Mouse (Mus musculus) heart, embryonic 14.5 days (tissue): ENCODE data around the gene Rdh9. TPM values are rescaled to one million over a fixed set of nuclear protein-coding genes. Genes with fewer than 3 reads are reported as not detected.
"Not testable (repeated sequence)": the region's sequence is repeated elsewhere in the genome, so short reads cannot be mapped to it uniquely, and the experiment has no call there.

Experiments
- ATAC-seq: fragments of 200-750 bp; cut with Nextera tagmentation; 2 replicates; pipeline ENCODE4 v1.8.0; 2017; ENCODE audit warnings: low read depth, moderate TSS enrichment; ENCODE audit not compliant: insufficient number of reproducible peaks, insufficient read depth, low FRiP score
- H3K27ac ChIP-seq, 2 experiments: fragments of 200-500 bp in 1 of 2; fragments of 300-500 bp in 1 of 2; sonication (generic) in 1 of 2; replicated peaks in 1 of 2; 2 replicates each; pipeline ENCODE4 v1.5.1; 2012 to 2014; ENCODE audit warnings: low read depth in 2 of 2, low read length in 2 of 2, control low read depth in 1 of 2, mild to moderate bottlenecking in 1 of 2, mixed read lengths in 1 of 2; ENCODE audit not compliant: control insufficient read depth in 1 of 2, insufficient read depth in 1 of 2
- H3K27me3 ChIP-seq: fragments of 300-500 bp; sonication (generic); 2 replicates; pipeline ENCODE4 v1.6.1; 2014; ENCODE audit warnings: mild to moderate bottlenecking, low read length, control low read depth; ENCODE audit not compliant: control insufficient read depth, insufficient read depth
- H3K36me3 ChIP-seq: fragments of 300-500 bp; sonication (generic); 2 replicates; pipeline ENCODE4 v1.6.1; 2014; ENCODE audit warnings: mild to moderate bottlenecking, control low read depth, low read length, mixed read lengths; ENCODE audit not compliant: control insufficient read depth, insufficient read depth
- H3K4me1 ChIP-seq, 2 experiments: fragments of 200-500 bp in 1 of 2; fragments of 300-500 bp in 1 of 2; sonication (generic) in 1 of 2; 2 replicates each; pipeline ENCODE4 v1.6.1; 2012 to 2014; ENCODE audit warnings: low read length in 2 of 2, control low read depth in 1 of 2, mixed read lengths in 1 of 2; ENCODE audit not compliant: control insufficient read depth in 2 of 2, insufficient read depth in 2 of 2
- H3K4me2 ChIP-seq: fragments of 300-500 bp; sonication (generic); 2 replicates; pipeline ENCODE4 v1.6.1; 2014; ENCODE audit warnings: mild to moderate bottlenecking, low read length
- H3K4me3 ChIP-seq, 2 experiments: fragments of 200-500 bp in 1 of 2; fragments of 300-500 bp in 1 of 2; sonication (generic) in 1 of 2; 2 replicates each; pipeline ENCODE4 v1.5.1; 2012 to 2014; ENCODE audit warnings: low read length in 2 of 2, mild to moderate bottlenecking in 2 of 2, control low read depth in 1 of 2, low read depth in 1 of 2, moderate library complexity in 1 of 2; ENCODE audit not compliant: control insufficient read depth in 1 of 2, insufficient read depth in 1 of 2
- H3K9ac ChIP-seq: fragments of 300-500 bp; sonication (generic); 2 replicates; pipeline ENCODE4 v1.6.1; 2014; ENCODE audit warnings: mild to moderate bottlenecking, low read length
- H3K9me3 ChIP-seq: fragments of 300-500 bp; sonication (generic); 2 replicates; pipeline ENCODE4 v1.6.1; 2016; ENCODE audit warnings: low read length, control low read depth; ENCODE audit not compliant: control insufficient read depth
- WGBS: fragments of 180-500 bp; shearing (Covaris S2); extraction: QIAGEN DNeasy Blood & Tissue Kit; methylation state at CpG from one replicate; pipeline ENCODE4 v1.1.7; 2014; 5-methylcytosine and 5-hydroxymethylcytosine counted together
- polyA plus RNA-seq: library from polyadenylated mRNA; unstranded; fragments of >200 nt; fragmentation: Nextera tagmentation; extraction: Ambion mirVana; gene quantifications from 2 replicates; pipeline ENCODE4 v1.2.1, GENCODE M21; 2014

The Rdh9 gene
- polyA plus RNA-seq, 1 experiment from 2014 or later = 0.14 TPM

- H3K27me3 ChIP-seq = no peaks in the 10 kb centered on the region
- ATAC-seq = no peak
- no peak overlapping the region for H3K27ac ChIP-seq
- H3K9ac ChIP-seq = no peak overlapping the region
- no peak overlapping the region for H3K4me2 ChIP-seq
- no peak overlapping the region for H3K4me3 ChIP-seq
- H3K4me1 ChIP-seq = no peaks in the 10 kb centered on the region
- 76% methylated on average over 1 of the region's 1 CpGs for WGBS
- 0 out of 2 replicates have a peak, but pooled peaks cover 8% of the 10 kb centered on the region for H3K9me3 ChIP-seq
- no peaks in the 10 kb centered on the region for H3K36me3 ChIP-seq
These were observed 23.1 kb downstream of the Rdh9 start for GRCm38 (mm10) chr10:127799295-127799694.

GRCm38 (mm10) chr10:127800891-127801290, 24.7 kb downstream of the Rdh9 start, which contains the start of gene Rdh16:
Gene Rdh16, plus strand, starts transcription at chr10:127801152.
- 71% methylated on average over 6 of the region's 6 CpGs for WGBS
- Histone ChIP-seq H3K4me3 (no peak within 1 kb of the TSS), H3K27ac (no peak within 1 kb of the TSS), H3K4me1 (no peaks in the 10 kb centered on the region), H3K9me3 (0 out of 2 replicates have a peak, but pooled peaks cover 5% of the 10 kb centered on the region), H3K4me2 (no peak within 1 kb of the TSS), H3K36me3 (no peaks in the 10 kb centered on the region), H3K9ac (no peak within 1 kb of the TSS), H3K27me3 (no peaks in the 10 kb centered on the region)
- no peak for ATAC-seq

GRCm38 (mm10) chr10:127801612-127802011, 25.4 kb downstream of the Rdh9 start:
- Histone ChIP-seq H3K4me2 (no peak overlapping the region), H3K27ac (no peak overlapping the region), H3K27me3 (no peaks in the 10 kb centered on the region), H3K9me3 (0 out of 2 replicates have a peak, but pooled peaks cover 1% of the 10 kb centered on the region), H3K9ac (no peak overlapping the region), H3K4me3 (no peak overlapping the region), H3K36me3 (no peaks in the 10 kb centered on the region), H3K4me1 (no peaks in the 10 kb centered on the region)
- ATAC-seq = no peak
- WGBS = 76% methylated on average over 2 of the region's 2 CpGs

- Histone ChIP-seq H3K9ac (no peak overlapping the region), H3K27me3 (no peaks in the 10 kb centered on the region), H3K36me3 (no peaks in the 10 kb centered on the region), H3K4me1 (no peaks in the 10 kb centered on the region), H3K4me2 (no peak overlapping the region), H3K9me3 (no peaks in the 10 kb centered on the region), H3K27ac (no peak overlapping the region), H3K4me3 (no peak overlapping the region)
- WGBS = 64% methylated on average over 5 of the region's 5 CpGs
- no peak for ATAC-seq
These were observed 26.1 kb downstream of the Rdh9 start for GRCm38 (mm10) chr10:127802236-127802635.

DNA sequence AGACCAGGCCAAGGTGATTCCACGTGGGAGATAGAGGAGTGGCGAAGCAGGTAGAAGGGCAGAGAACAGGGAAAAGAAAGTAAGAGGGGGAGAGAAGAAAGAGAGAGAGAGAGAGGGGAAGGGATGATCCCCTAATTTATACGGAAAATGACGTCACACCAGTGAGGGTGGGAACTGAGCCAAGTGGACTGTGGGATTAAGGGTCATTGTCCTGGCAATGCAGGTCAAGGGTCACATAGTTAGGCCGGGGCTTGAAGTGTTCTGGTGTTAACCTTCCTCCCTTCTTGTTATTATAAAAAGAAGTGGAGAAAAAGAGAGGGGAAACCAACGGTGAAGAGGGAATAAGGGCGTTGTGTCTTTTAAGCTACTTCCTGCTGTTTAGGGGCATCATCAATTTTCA, 28.2 kb downstream of the Rdh9 start:
- H3K4me3 ChIP-seq = no peak overlapping the region
- ATAC-seq = no peak
- no peaks in the 10 kb centered on the region for H3K27me3 ChIP-seq
- no peak overlapping the region for H3K27ac ChIP-seq
- H3K9me3 ChIP-seq = no peaks in the 10 kb centered on the region
- no peak overlapping the region for H3K9ac ChIP-seq
- WGBS = 68% methylated on average over 7 of the region's 7 CpGs
- no peaks in the 10 kb centered on the region for H3K4me1 ChIP-seq
- H3K4me2 ChIP-seq = no peak overlapping the region
- no peaks in the 10 kb centered on the region for H3K36me3 ChIP-seq

GRCm38 (mm10) chr10:127815888-127816287, 39.7 kb downstream of the Rdh9 start:
- Histone ChIP-seq H3K36me3 (no peaks in the 10 kb centered on the region), H3K4me1 (no peaks in the 10 kb centered on the region), H3K9ac (no peak overlapping the region), H3K4me3 (no peak overlapping the region), H3K27ac (no peak overlapping the region), H3K27me3 (no peaks in the 10 kb centered on the region), H3K9me3 (peaks cover 2% of the 10 kb centered on the region; the same call in 1 of the 2 replicates), H3K4me2 (no peak overlapping the region)
- ATAC-seq = no peak

DNA sequence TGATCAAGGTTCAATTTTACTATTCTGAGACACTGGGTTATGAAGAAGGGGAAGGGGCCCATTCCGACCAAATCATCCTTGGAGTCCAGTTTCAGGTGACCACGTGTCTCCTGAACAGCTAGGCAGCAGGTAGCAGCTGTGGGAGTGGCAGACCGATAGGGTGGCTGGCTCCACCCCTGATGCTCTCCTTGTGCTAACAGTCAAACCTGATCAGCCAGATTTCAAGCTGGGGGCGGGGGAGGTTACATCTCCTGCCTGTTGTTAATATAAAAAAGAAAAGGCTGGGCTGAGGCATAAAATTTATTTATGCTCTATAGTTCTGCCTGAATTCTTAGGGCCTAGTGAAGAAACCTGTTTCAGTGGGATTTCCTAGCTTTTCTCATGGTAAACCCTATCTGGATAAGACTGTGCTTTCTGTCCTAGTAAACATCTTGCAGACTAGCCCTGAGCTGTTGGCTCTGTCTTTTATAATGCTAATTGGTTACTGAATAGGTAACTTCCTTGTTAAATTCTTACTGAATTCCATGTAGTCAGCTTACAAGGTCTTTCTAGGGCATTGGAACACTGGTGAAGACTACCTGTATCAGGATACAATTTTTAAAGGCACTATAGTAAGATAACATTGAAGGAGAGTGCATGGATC, 41.2 kb downstream of the Rdh9 start:
- not testable (repeated sequence) for H3K27ac ChIP-seq, H3K4me2 ChIP-seq, ATAC-seq, H3K9ac ChIP-seq, H3K36me3 ChIP-seq, H3K27me3 ChIP-seq, H3K9me3 ChIP-seq, H3K4me3 ChIP-seq, H3K4me1 ChIP-seq
- WGBS = 69% methylated on average over 4 of the region's 4 CpGs

- H3K4me2 ChIP-seq, H3K4me1 ChIP-seq, H3K9ac ChIP-seq, H3K36me3 ChIP-seq, H3K4me3 ChIP-seq, ATAC-seq, H3K27me3 ChIP-seq, H3K27ac ChIP-seq, H3K9me3 ChIP-seq: not testable (repeated sequence)
- WGBS = 72% methylated on average over 2 of the region's 2 CpGs
These were observed 45.6 kb downstream of the Rdh9 start for GRCm38 (mm10) chr10:127821806-127822205.
